Mouse (Mus musculus) testis, adult 2 months (tissue): ENCODE measurements around the gene Snrnp25. TPM values are rescaled to one million over a fixed set of nuclear protein-coding genes. Genes with fewer than 3 reads are reported as not detected.

Source experiments
- H3K27ac ChIP-seq: fragments of 200-500 bp; 2 replicates; pipeline ENCODE4 v1.5.1; 2012; ENCODE audit warnings: low read depth, low read length; ENCODE audit not compliant: control insufficient read depth, insufficient read depth
- H3K27me3 ChIP-seq: fragments of 200-500 bp; 2 replicates; pipeline ENCODE4 v1.6.1; 2012; ENCODE audit warnings: mild to moderate bottlenecking, low read length, moderate library complexity; ENCODE audit not compliant: control insufficient read depth, insufficient read depth
- H3K36me3 ChIP-seq: fragments of 200-500 bp; 2 replicates; pipeline ENCODE4 v1.6.1; 2012; ENCODE audit warnings: mild to moderate bottlenecking, low read length; ENCODE audit not compliant: control insufficient read depth, insufficient read depth
- H3K4me1 ChIP-seq: fragments of 200-500 bp; 2 replicates; pipeline ENCODE4 v1.6.1; 2012; ENCODE audit warnings: low read length; ENCODE audit not compliant: control insufficient read depth, insufficient read depth
- H3K4me3 ChIP-seq: fragments of 200-500 bp; 2 replicates; pipeline ENCODE4 v1.5.1; 2012; ENCODE audit warnings: low read depth, mild to moderate bottlenecking, low read length, moderate library complexity, mixed read lengths; ENCODE audit not compliant: control insufficient read depth
- CTCF ChIP-seq: fragments of 200-500 bp; IDR thresholded peaks from 2 replicates; pipeline ENCODE4 v1.5.1; 2012; ENCODE audit warnings: low read depth, mild to moderate bottlenecking, inconsistent platforms, low read length, moderate library complexity; ENCODE audit not compliant: control insufficient read depth, insufficient read depth, insufficient replicate concordance
- POLR2A ChIP-seq: fragments of 200-500 bp; IDR thresholded peaks from 2 replicates; pipeline ENCODE4 v1.6.1; 2012; ENCODE audit warnings: low read depth, mild to moderate bottlenecking, inconsistent platforms, low read length, moderate library complexity; ENCODE audit not compliant: control insufficient read depth
- polyA plus RNA-seq: library from polyadenylated mRNA; depleted of rRNA; stranded (reverse); fragments of >200 nt; gene quantifications from 2 replicates; pipeline ENCODE4 v1.2.3, GENCODE M21; 2012; rRNA removed

The Snrnp25 gene
- polyA plus RNA-seq, 1 experiment, result 38.8 TPM

- H3K27ac ChIP-seq, result no peak overlapping the region
- H3K36me3 ChIP-seq, result no peaks in the 10 kb centered on the region; the same call in 1 of the 2 replicates
- H3K4me1 ChIP-seq, result no peaks in the 10 kb centered on the region
- H3K27me3 ChIP-seq, result no peaks in the 10 kb centered on the region
- no peak overlapping the region for H3K4me3 ChIP-seq
- TF ChIP-seq POLR2A (no peak), CTCF (no peak)
Observed at GRCm38 (mm10) chr11:32250880-32251763, 45.9 kb downstream of the Snrnp25 start.

GRCm38 (mm10) chr11:32253121-32253520 lies 47.9 kb downstream of the Snrnp25 start:
- TF ChIP-seq CTCF (no peak), POLR2A (no peak)
- Histone ChIP-seq H3K27me3 (no peaks in the 10 kb centered on the region), H3K4me3 (no peak overlapping the region), H3K36me3 (no peaks in the 10 kb centered on the region; the same call in 1 of the 2 replicates), H3K4me1 (no peaks in the 10 kb centered on the region), H3K27ac (no peak overlapping the region)

- TF ChIP-seq CTCF (no peak), POLR2A (no peak)
- Histone ChIP-seq H3K4me1 (no peaks in the 10 kb centered on the region), H3K36me3 (no peaks in the 10 kb centered on the region), H3K4me3 (no peak overlapping the region), H3K27me3 (no peaks in the 10 kb centered on the region), H3K27ac (no peak overlapping the region)
Observed at GRCm38 (mm10) chr11:32256146-32256545, 50.9 kb downstream of the Snrnp25 start.

- Histone ChIP-seq H3K27me3 (no peaks in the 10 kb centered on the region), H3K4me1 (no peaks in the 10 kb centered on the region), H3K4me3 (no peak overlapping the region), H3K27ac (no peak overlapping the region), H3K36me3 (no peaks in the 10 kb centered on the region)
- TF ChIP-seq CTCF, result no peak
- TF ChIP-seq POLR2A, result no peak
Observed at GRCm38 (mm10) chr11:32256566-32256965, 51.4 kb downstream of the Snrnp25 start.

Other genes with a start within 250 kb of the Snrnp25 start
- gene 4930524B15Rik, start 239.8 kb upstream of the Snrnp25 start, polyA plus RNA-seq, result 27.7 and 33.6 TPM in 2 replicates
- 0.07 and 0.10 TPM in 2 replicates for gene Nsg2, start 205.0 kb upstream of the Snrnp25 start, polyA plus RNA-seq
- gene Il9r, start 5.1 kb upstream of the Snrnp25 start, polyA plus RNA-seq, result 1.6 and 2.1 TPM in 2 replicates
- gene Rhbdf1, start 16.9 kb downstream of the Snrnp25 start, polyA plus RNA-seq, result 6.8 and 9.5 TPM in 2 replicates
- 16.3 and 16.4 TPM in 2 replicates for gene Mpg, start 21.1 kb downstream of the Snrnp25 start, polyA plus RNA-seq
- 61.4 and 62.8 TPM in 2 replicates for gene Nprl3, start 62.3 kb downstream of the Snrnp25 start, polyA plus RNA-seq
- not detected in 2 replicates for gene Hba-x, start 71.0 kb downstream of the Snrnp25 start, polyA plus RNA-seq
- 39.8 and 41.7 TPM in 2 replicates for gene Hba-a1, start 78.1 kb downstream of the Snrnp25 start, polyA plus RNA-seq
- gene Hbq1b, start 81.5 kb downstream of the Snrnp25 start, polyA plus RNA-seq, result not detected in 2 replicates
- 88.0 and 93.8 TPM in 2 replicates for gene Hba-a2, start 91.1 kb downstream of the Snrnp25 start, polyA plus RNA-seq
- gene Hbq1a, start 94.7 kb downstream of the Snrnp25 start, polyA plus RNA-seq, result not detected in 2 replicates
- 0.37 and 0.48 TPM in 2 replicates for gene Sh3pxd2b, start 142.4 kb downstream of the Snrnp25 start, polyA plus RNA-seq
- 109 and 120 TPM in 2 replicates for gene Ubtd2, start 250.0 kb downstream of the Snrnp25 start, polyA plus RNA-seq